Mouse (Mus musculus) midbrain, embryonic 16.5 days (tissue): ENCODE measurements around the gene Elovl1. TPM values are rescaled to one million over a fixed set of nuclear protein-coding genes. Genes with fewer than 3 reads are reported as not detected.

Experiments used
- ATAC-seq: fragments of 200-750 bp; cut with Nextera tagmentation; 2 replicates; pipeline ENCODE4 v1.8.0; 2017; ENCODE audit warnings: moderate TSS enrichment
- H3K27ac ChIP-seq: fragments of 300-500 bp; sonication (generic); 2 replicates; pipeline ENCODE4 v1.5.1; 2014; ENCODE audit warnings: mild to moderate bottlenecking, low read length, mixed read lengths
- H3K27me3 ChIP-seq: fragments of 300-500 bp; sonication (generic); 2 replicates; pipeline ENCODE4 v1.6.1; 2014; ENCODE audit warnings: low read depth, low read length, mixed read lengths; ENCODE audit not compliant: control insufficient read depth, insufficient read depth
- H3K36me3 ChIP-seq: fragments of 300-500 bp; sonication (generic); 2 replicates; pipeline ENCODE4 v1.6.1; 2014; ENCODE audit warnings: mild to moderate bottlenecking, low read length, moderate library complexity, mixed read lengths; ENCODE audit not compliant: control insufficient read depth, insufficient read depth
- H3K4me1 ChIP-seq: fragments of 300-500 bp; sonication (generic); 2 replicates; pipeline ENCODE4 v1.6.1; 2014; ENCODE audit warnings: mild to moderate bottlenecking, low read length, mixed read lengths; ENCODE audit not compliant: control insufficient read depth, insufficient read depth
- H3K4me2 ChIP-seq: fragments of 300-500 bp; sonication (generic); 2 replicates; pipeline ENCODE4 v1.6.1; 2014; ENCODE audit warnings: mild to moderate bottlenecking, low read length, mixed read lengths
- H3K4me3 ChIP-seq: fragments of 300-500 bp; sonication (generic); 2 replicates; pipeline ENCODE4 v1.5.1; 2014; ENCODE audit warnings: low read depth, mild to moderate bottlenecking, low read length, moderate library complexity, mixed read lengths
- H3K9ac ChIP-seq: fragments of 300-500 bp; sonication (generic); 2 replicates; pipeline ENCODE4 v1.6.1; 2014; ENCODE audit warnings: low read depth, low read length, mixed read lengths
- H3K9me3 ChIP-seq: fragments of 300-500 bp; sonication (generic); replicated peaks from 2 replicates; pipeline ENCODE4 v1.6.1; 2014; ENCODE audit warnings: mild to moderate bottlenecking, low read length, mixed read lengths; ENCODE audit not compliant: control insufficient read depth, poor library complexity, severe bottlenecking
- WGBS: fragments of 180-500 bp; shearing (Covaris S2); extraction: QIAGEN DNeasy Blood & Tissue Kit; methylation state at CpG from one replicate; pipeline ENCODE4 v1.1.7; 2014; 5-methylcytosine and 5-hydroxymethylcytosine counted together
- polyA plus RNA-seq: library from polyadenylated mRNA; unstranded; fragments of >200 nt; fragmentation: Nextera tagmentation; extraction: Ambion mirVana; gene quantifications from 2 replicates; pipeline ENCODE4 v1.2.1, GENCODE M21; 2015

Elovl1 gene
- polyA plus RNA-seq, 1 experiment from 2014 or later, result 26.1 TPM

- no peaks in the 10 kb centered on the region for H3K9me3 ChIP-seq
- ATAC-seq, result no peak
Observed at GRCm38 (mm10) chr4:118445088-118445487, 17.2 kb downstream of the Elovl1 start.

DNA sequence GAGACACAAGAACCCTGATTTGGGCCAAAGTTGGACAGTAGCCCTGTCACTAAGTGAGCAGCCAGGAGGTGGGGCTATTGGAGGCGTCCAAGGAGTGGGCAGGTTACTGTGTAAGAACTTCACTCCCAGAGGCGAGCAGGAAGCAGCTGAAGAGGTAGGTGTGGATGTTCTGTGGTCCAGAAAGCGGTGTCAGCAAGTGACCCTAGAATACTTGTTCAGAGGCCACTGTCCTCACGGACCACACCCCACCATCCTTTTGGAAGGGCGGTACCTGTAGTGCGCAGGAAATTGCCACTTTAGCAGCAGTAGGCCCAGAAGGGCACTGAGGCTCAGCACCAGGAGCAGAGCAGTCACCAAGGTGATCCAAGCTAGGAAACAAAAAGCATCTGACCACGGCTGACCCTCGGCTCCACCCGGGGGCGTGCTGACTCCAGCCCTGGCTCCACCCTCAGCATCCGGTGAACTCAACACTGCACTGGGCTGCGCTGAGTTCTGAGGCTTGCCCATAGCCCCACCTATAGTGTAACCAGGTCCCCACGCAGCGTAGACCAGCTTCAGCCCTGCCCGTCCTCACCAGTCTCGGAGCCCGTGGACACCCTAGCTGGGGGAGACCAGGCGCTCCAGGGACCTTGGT, 18.0 kb downstream of the Elovl1 start:
- peak overlapping the region; percentile 81 for H3K4me2 ChIP-seq
- H3K9me3 ChIP-seq, result no peaks in the 10 kb centered on the region
- peaks cover 11% of the 10 kb centered on the region; the same call in 1 of the 2 replicates for H3K4me1 ChIP-seq
- WGBS, result 14% methylated on average over 18 of the region's 18 CpGs
- no peak overlapping the region for H3K27ac ChIP-seq
- peak overlapping the region; percentile 42 for H3K4me3 ChIP-seq
- ATAC-seq, result peak; percentile 83
- no peaks in the 10 kb centered on the region for H3K27me3 ChIP-seq
- H3K36me3 ChIP-seq, result no peaks in the 10 kb centered on the region
- H3K9ac ChIP-seq, result peak overlapping the region; percentile 68

More at GRCm38 (mm10) chr4:118445088-118445487, 17.2 kb downstream of the Elovl1 start:
- Histone ChIP-seq H3K27me3 (no peaks in the 10 kb centered on the region), H3K4me1 (peaks cover 11% of the 10 kb centered on the region; the same call in 1 of the 2 replicates), H3K9ac (no peak overlapping the region), H3K4me2 (no peak overlapping the region), H3K36me3 (no peaks in the 10 kb centered on the region), H3K4me3 (no peak overlapping the region), H3K27ac (no peak overlapping the region)
- 84% methylated on average over 10 of the region's 10 CpGs for WGBS

DNA sequence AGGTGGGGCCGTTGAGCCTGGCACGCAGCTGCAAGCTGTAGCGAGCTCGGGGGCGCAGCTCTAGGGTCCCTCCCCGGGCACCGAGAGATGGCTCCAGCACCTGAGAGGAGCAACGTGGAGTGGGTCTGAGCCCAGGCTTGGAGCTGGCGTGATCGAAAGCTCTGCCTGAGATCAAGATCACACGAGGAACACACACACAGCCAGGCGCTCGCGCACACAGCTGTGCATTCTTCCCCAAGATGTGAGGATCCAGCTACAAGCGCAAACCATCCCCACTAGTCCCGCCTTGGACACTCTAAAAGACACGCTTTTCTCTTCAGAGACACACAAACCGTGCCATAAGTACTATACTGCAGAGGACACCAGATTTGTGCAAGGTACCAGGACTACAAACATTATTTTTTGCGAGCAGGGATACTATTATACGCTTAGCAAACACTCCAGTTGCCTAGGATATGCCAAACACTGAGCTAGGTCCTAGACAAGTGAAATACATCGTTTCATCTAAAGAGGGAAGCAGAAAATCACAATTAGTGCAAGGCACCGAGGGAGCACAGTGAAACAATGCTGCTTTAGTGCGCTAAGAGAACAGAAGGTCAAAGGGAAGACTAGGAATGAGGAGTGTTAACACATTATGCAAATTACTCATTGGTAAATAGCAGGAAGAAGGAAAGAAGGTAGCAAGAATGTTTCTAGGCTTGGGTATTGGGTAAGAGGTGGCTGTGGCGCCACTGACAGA, 18.7 kb downstream of the Elovl1 start:
- peak overlapping the region; percentile 42 for H3K4me3 ChIP-seq
- H3K4me2 ChIP-seq, result peak overlapping the region; percentile 81
- peak overlapping the region; percentile 68 for H3K9ac ChIP-seq
- no peaks in the 10 kb centered on the region for H3K36me3 ChIP-seq
- peaks cover 11% of the 10 kb centered on the region; the same call in 1 of the 2 replicates for H3K4me1 ChIP-seq
- ATAC-seq, result no peak; the same call in none of the 2 replicates
- no peaks in the 10 kb centered on the region for H3K9me3 ChIP-seq
- no peaks in the 10 kb centered on the region for H3K27me3 ChIP-seq
- WGBS, result 19% methylated on average over 24 of the region's 24 CpGs
- H3K27ac ChIP-seq, result no peak overlapping the region

DNA sequence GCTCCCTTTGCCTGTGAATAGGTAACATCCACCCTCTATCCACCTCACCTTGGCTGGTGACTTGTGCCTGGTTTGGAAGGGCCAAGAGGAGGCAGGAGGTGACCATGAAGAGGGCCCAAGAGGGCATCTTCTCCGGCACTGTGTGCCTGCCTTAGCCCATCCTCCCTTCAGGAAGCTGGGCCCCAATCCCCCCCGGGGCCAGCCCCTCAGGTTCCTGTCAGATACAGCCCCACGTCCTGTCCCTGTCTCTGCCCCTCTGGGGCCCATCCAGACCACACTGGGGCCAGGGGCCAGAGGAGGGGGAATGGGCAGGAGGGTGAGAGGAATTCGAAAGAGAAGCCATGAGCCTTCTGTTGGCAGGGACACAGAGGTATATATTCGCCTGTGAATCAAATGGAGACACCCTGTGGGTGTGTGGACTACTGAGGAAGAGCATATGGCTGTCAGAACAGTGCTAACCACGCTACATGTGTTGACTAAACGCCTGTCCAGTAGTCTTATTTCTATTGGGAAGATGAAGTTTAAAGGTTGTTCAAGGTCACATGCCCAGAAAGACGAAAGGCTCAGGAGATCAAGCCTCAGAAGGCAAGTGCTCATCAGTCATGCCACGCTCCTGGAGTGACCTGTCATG, 29.6 kb downstream of the Elovl1 start, which contains the start of gene Mpl:
Gene Mpl, minus strand, starts transcription at position 169 of the 631 bp plus-strand sequence.
- WGBS, result 74% methylated on average over 9 of the region's 9 CpGs
- Histone ChIP-seq H3K9me3 (no peaks in the 10 kb centered on the region), H3K4me2 (no peak within 1 kb of the TSS), H3K27ac (no peak within 1 kb of the TSS), H3K9ac (no peak within 1 kb of the TSS), H3K27me3 (no peaks in the 10 kb centered on the region), H3K36me3 (no peaks in the 10 kb centered on the region), H3K4me3 (no peak within 1 kb of the TSS), H3K4me1 (no peaks in the 10 kb centered on the region)
- ATAC-seq, result no peak

GRCm38 (mm10) chr4:118464956-118465355, 37.1 kb downstream of the Elovl1 start:
- no peaks in the 10 kb centered on the region for H3K36me3 ChIP-seq
- H3K9ac ChIP-seq, result no peak overlapping the region
- H3K27ac ChIP-seq, result no peak overlapping the region
- no peaks in the 10 kb centered on the region for H3K9me3 ChIP-seq
- no peaks in the 10 kb centered on the region for H3K27me3 ChIP-seq
- WGBS, result 95% methylated on average over 3 of the region's 3 CpGs
- no peak overlapping the region for H3K4me2 ChIP-seq
- no peak overlapping the region for H3K4me3 ChIP-seq
- ATAC-seq, result no peak
- H3K4me1 ChIP-seq, result no peaks in the 10 kb centered on the region

DNA sequence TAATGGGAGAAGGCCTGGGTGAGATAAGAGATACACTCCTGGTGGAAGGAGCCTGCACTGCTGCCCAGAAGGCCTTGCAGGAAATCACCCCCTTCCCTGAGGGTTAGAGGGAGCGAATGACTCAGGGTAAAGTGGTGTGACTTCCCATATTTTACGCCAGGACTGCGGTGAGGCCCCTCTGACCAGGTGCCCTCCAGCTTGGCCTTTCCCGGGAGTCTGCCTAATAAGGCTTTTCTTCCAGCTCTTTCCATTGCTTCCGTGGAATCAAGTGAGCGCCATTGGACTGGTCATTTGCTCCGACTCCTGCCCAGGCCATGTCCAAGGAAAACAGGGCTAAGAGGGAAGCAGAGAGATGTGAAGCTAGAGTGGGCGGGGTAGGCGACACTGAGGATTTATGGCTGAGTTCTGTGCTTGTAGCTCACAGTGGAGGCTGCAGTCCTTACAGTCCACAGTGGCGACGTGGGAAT, 37.8 kb downstream of the Elovl1 start:
- Histone ChIP-seq H3K9ac (no peak overlapping the region), H3K4me2 (no peak overlapping the region), H3K4me1 (no peaks in the 10 kb centered on the region), H3K4me3 (no peak overlapping the region), H3K36me3 (no peaks in the 10 kb centered on the region), H3K27ac (no peak overlapping the region), H3K9me3 (no peaks in the 10 kb centered on the region), H3K27me3 (no peaks in the 10 kb centered on the region)
- no peak for ATAC-seq
- 68% methylated on average over 11 of the region's 11 CpGs for WGBS

DNA sequence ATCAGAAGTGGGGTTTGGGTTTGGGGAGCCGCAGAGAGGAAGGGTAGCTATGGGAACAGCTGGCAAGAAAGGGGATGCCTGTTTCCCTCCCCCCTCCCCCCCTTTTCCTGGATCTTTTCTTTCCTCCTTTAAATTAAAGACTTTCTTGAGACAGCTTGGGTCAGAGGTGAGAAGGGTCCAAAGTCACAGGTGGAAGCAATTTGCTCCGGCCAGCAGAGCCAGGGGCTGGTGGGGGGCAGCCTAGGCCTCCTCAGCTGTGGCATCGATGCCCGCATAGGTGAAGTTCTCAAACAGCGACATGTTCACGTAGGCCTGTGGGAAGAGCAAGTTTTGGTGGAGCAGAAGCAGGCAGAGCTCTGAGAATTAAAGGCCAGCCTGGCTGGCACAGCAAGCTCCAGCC, 43.4 kb downstream of the Elovl1 start:
- Histone ChIP-seq H3K4me3 (no peak overlapping the region), H3K27ac (no peak overlapping the region), H3K4me2 (no peak overlapping the region), H3K9ac (no peak overlapping the region), H3K4me1 (no peaks in the 10 kb centered on the region), H3K9me3 (no peaks in the 10 kb centered on the region), H3K36me3 (no peaks in the 10 kb centered on the region), H3K27me3 (no peaks in the 10 kb centered on the region)
- 87% methylated on average over 6 of the region's 6 CpGs for WGBS
- no peak for ATAC-seq

DNA sequence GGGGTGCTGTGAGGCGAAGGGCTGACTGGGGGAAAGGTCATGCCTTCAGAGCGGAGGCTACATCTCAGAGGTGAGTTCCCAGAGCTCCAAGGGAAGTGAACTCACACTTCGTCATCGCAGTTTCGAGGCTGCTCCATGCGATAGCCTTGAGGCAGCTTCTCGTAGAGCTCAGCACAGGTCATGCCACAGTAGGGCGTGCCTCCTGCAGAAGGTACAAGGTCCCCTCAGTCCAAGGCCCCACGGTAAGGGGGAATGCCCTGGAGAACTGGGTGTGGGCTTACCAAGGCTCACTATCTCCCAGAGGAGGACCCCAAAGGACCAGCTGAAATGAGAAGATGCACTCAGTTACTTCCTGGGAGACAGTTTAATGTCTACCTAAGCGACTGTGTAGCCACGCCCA, 44.8 kb downstream of the Elovl1 start:
- Histone ChIP-seq H3K9ac (no peak overlapping the region), H3K27ac (no peak overlapping the region), H3K4me2 (no peak overlapping the region), H3K36me3 (no peaks in the 10 kb centered on the region), H3K4me3 (no peak overlapping the region), H3K4me1 (no peaks in the 10 kb centered on the region), H3K9me3 (no peaks in the 10 kb centered on the region), H3K27me3 (no peaks in the 10 kb centered on the region)
- 91% methylated on average over 11 of the region's 11 CpGs for WGBS
- ATAC-seq, result no peak
